Mouse (Mus musculus) hindbrain, embryonic 14.5 days (tissue): ENCODE data around the gene Gpc6. TPM values are rescaled to one million over a fixed set of nuclear protein-coding genes. Genes with fewer than 3 reads are reported as not detected.

Source experiments
- ATAC-seq: fragments of 200-750 bp; cut with Nextera tagmentation; 2 replicates; pipeline ENCODE4 v1.8.0; 2017; ENCODE audit warnings: moderate number of reproducible peaks, mild to moderate bottlenecking, moderate TSS enrichment, moderate library complexity; ENCODE audit not compliant: low FRiP score
- DNase-seq: peaks from one replicate; pipeline ENCODE4 v3.0.0-alpha.2; 2015; ENCODE audit warnings: low spot score
- H3K27ac ChIP-seq: fragments of 300-500 bp; sonication (generic); 2 replicates; pipeline ENCODE4 v1.5.1; 2014; ENCODE audit warnings: mild to moderate bottlenecking, moderate library complexity
- H3K27me3 ChIP-seq: fragments of 300-500 bp; sonication (generic); 2 replicates; pipeline ENCODE4 v1.6.1; 2014; ENCODE audit warnings: mild to moderate bottlenecking, low read length, mixed read lengths; ENCODE audit not compliant: control insufficient read depth, insufficient read depth
- H3K36me3 ChIP-seq: fragments of 300-500 bp; sonication (generic); replicated peaks from 2 replicates; pipeline ENCODE4 v1.6.1; 2014; ENCODE audit not compliant: control insufficient read depth, insufficient read depth
- H3K4me1 ChIP-seq: fragments of 300-500 bp; sonication (generic); replicated peaks from 2 replicates; pipeline ENCODE4 v1.6.1; 2014; ENCODE audit warnings: antibody characterized with exemption, low read length, mixed read lengths; ENCODE audit not compliant: control insufficient read depth, insufficient read depth
- H3K4me2 ChIP-seq: fragments of 300-500 bp; sonication (generic); replicated peaks from 2 replicates; pipeline ENCODE4 v1.6.1; 2014; ENCODE audit warnings: mild to moderate bottlenecking, moderate library complexity
- H3K4me3 ChIP-seq: fragments of 300-500 bp; sonication (generic); replicated peaks from 2 replicates; pipeline ENCODE4 v1.5.1; 2014; ENCODE audit warnings: mild to moderate bottlenecking, low read length
- H3K9ac ChIP-seq: fragments of 300-500 bp; sonication (generic); 2 replicates; pipeline ENCODE4 v1.6.1; 2014
- H3K9me3 ChIP-seq: fragments of 300-500 bp; sonication (generic); 2 replicates; pipeline ENCODE4 v1.6.1; 2016; ENCODE audit warnings: low read length; ENCODE audit not compliant: control insufficient read depth
- WGBS: fragments of 180-500 bp; shearing (Covaris S2); extraction: QIAGEN DNeasy Blood & Tissue Kit; methylation state at CpG from one replicate; pipeline ENCODE4 v1.1.7; 2014; 5-methylcytosine and 5-hydroxymethylcytosine counted together
- polyA plus RNA-seq: library from polyadenylated mRNA; unstranded; fragments of >200 nt; fragmentation: Nextera tagmentation; extraction: Ambion mirVana; gene quantifications from 2 replicates; pipeline ENCODE4 v1.2.1, GENCODE M21; 2014

Gpc6 gene
- polyA plus RNA-seq, 1 experiment from 2014 or later: 18.6 TPM

GRCm38 (mm10) chr14:117796661-117797060 is 871.5 kb downstream of the Gpc6 start:
- H3K4me2 ChIP-seq: no peak overlapping the region

GRCm38 (mm10) chr14:117800399-117800798 is 875.3 kb downstream of the Gpc6 start:
- no peak overlapping the region for H3K9ac ChIP-seq
- no peak for DNase-seq
- no peak overlapping the region for H3K4me2 ChIP-seq
- H3K27ac ChIP-seq: no peak overlapping the region
- H3K36me3 ChIP-seq: no peaks in the 10 kb centered on the region
- WGBS: 62% methylated on average over 5 of the region's 5 CpGs
- no peaks in the 10 kb centered on the region for H3K9me3 ChIP-seq
- ATAC-seq: no peak
- no peak overlapping the region for H3K4me3 ChIP-seq
- no peaks in the 10 kb centered on the region for H3K4me1 ChIP-seq
- H3K27me3 ChIP-seq: no peaks in the 10 kb centered on the region

More at GRCm38 (mm10) chr14:117796661-117797060, 871.5 kb downstream of the Gpc6 start:
- WGBS: 75% methylated on average over 5 of the region's 5 CpGs
- H3K9me3 ChIP-seq: no peaks in the 10 kb centered on the region
- H3K27ac ChIP-seq: no peak overlapping the region
- H3K4me3 ChIP-seq: no peak overlapping the region
- H3K27me3 ChIP-seq: no peaks in the 10 kb centered on the region
- no peaks in the 10 kb centered on the region for H3K36me3 ChIP-seq
- DNase-seq (no peak), ATAC-seq (no peak)
- no peak overlapping the region for H3K9ac ChIP-seq
- H3K4me1 ChIP-seq: no peaks in the 10 kb centered on the region

GRCm38 (mm10) chr14:117807846-117808245 is 882.7 kb downstream of the Gpc6 start:
- no peak overlapping the region for H3K4me3 ChIP-seq
- no peak for ATAC-seq
- WGBS: 92% methylated on average over 4 of the region's 4 CpGs
- no peak overlapping the region for H3K27ac ChIP-seq
- H3K9ac ChIP-seq: no peak overlapping the region
- no peak for DNase-seq
- H3K4me2 ChIP-seq: no peak overlapping the region
- no peaks in the 10 kb centered on the region for H3K36me3 ChIP-seq
- no peaks in the 10 kb centered on the region for H3K9me3 ChIP-seq
- no peaks in the 10 kb centered on the region for H3K27me3 ChIP-seq
- H3K4me1 ChIP-seq: 0 out of 2 replicates have a peak, but pooled peaks cover 10% of the 10 kb centered on the region

GRCm38 (mm10) chr14:117808326-117808725 is 883.2 kb downstream of the Gpc6 start:
- DNase-seq: no peak
- Histone ChIP-seq H3K4me2 (no peak overlapping the region), H3K9me3 (no peaks in the 10 kb centered on the region), H3K4me1 (0 out of 2 replicates have a peak, but pooled peaks cover 10% of the 10 kb centered on the region), H3K27ac (no peak overlapping the region), H3K36me3 (no peaks in the 10 kb centered on the region), H3K27me3 (no peaks in the 10 kb centered on the region), H3K9ac (no peak overlapping the region), H3K4me3 (no peak overlapping the region)
- WGBS: 91% methylated on average over 2 of the region's 2 CpGs
- no peak for ATAC-seq

GRCm38 (mm10) chr14:117810321-117811270 is 885.5 kb downstream of the Gpc6 start:
- no peak overlapping the region for H3K4me3 ChIP-seq
- H3K4me2 ChIP-seq: no peak overlapping the region
- ATAC-seq (no peak), DNase-seq (no peak)
- H3K4me1 ChIP-seq: 0 out of 2 replicates have a peak, but pooled peaks cover 10% of the 10 kb centered on the region
- no peak overlapping the region for H3K27ac ChIP-seq
- 60% methylated on average over 15 of the region's 15 CpGs for WGBS
- no peak overlapping the region for H3K9ac ChIP-seq
- H3K36me3 ChIP-seq: no peaks in the 10 kb centered on the region
- no peaks in the 10 kb centered on the region for H3K9me3 ChIP-seq
- no peaks in the 10 kb centered on the region for H3K27me3 ChIP-seq

- DNase-seq (no peak), ATAC-seq (no peak)
- WGBS: 77% methylated on average over 3 of the region's 3 CpGs
These were observed 888.4 kb downstream of the Gpc6 start for GRCm38 (mm10) chr14:117813473-117813872.

GRCm38 (mm10) chr14:117816008-117816407 is 890.9 kb downstream of the Gpc6 start:
- no peak overlapping the region for H3K27ac ChIP-seq
- DNase-seq (no peak), ATAC-seq (no peak)
- H3K4me1 ChIP-seq: 0 out of 2 replicates have a peak, but pooled peaks cover under 1% of the 10 kb centered on the region
- H3K27me3 ChIP-seq: no peaks in the 10 kb centered on the region
- no peak overlapping the region for H3K4me2 ChIP-seq
- H3K9ac ChIP-seq: no peak overlapping the region
- no peak overlapping the region for H3K4me3 ChIP-seq
- no peaks in the 10 kb centered on the region for H3K9me3 ChIP-seq
- 93% methylated on average over 9 of the region's 9 CpGs for WGBS
- H3K36me3 ChIP-seq: no peaks in the 10 kb centered on the region

More at GRCm38 (mm10) chr14:117813473-117813872, 888.4 kb downstream of the Gpc6 start:
- Histone ChIP-seq H3K27ac (no peak overlapping the region), H3K9me3 (no peaks in the 10 kb centered on the region), H3K9ac (no peak overlapping the region), H3K4me3 (no peak overlapping the region), H3K36me3 (no peaks in the 10 kb centered on the region), H3K27me3 (no peaks in the 10 kb centered on the region), H3K4me1 (0 out of 2 replicates have a peak, but pooled peaks cover 10% of the 10 kb centered on the region), H3K4me2 (no peak overlapping the region)

GRCm38 (mm10) chr14:117816706-117817105 is 891.6 kb downstream of the Gpc6 start:
- Histone ChIP-seq H3K9me3 (no peaks in the 10 kb centered on the region), H3K4me3 (no peak overlapping the region), H3K27me3 (no peaks in the 10 kb centered on the region), H3K4me1 (no peaks in the 10 kb centered on the region), H3K36me3 (no peaks in the 10 kb centered on the region), H3K9ac (no peak overlapping the region), H3K27ac (no peak overlapping the region), H3K4me2 (no peak overlapping the region)
- DNase-seq (no peak), ATAC-seq (no peak)
- WGBS: 85% methylated on average over 3 of the region's 3 CpGs

GRCm38 (mm10) chr14:117817196-117817595 is 892.1 kb downstream of the Gpc6 start:
- H3K27ac ChIP-seq: no peak overlapping the region
- H3K4me3 ChIP-seq: no peak overlapping the region
- H3K9ac ChIP-seq: no peak overlapping the region
- DNase-seq (no peak), ATAC-seq (no peak)
- H3K27me3 ChIP-seq: no peaks in the 10 kb centered on the region
- no peaks in the 10 kb centered on the region for H3K9me3 ChIP-seq
- H3K4me2 ChIP-seq: no peak overlapping the region
- 74% methylated on average over 4 of the region's 4 CpGs for WGBS
- H3K4me1 ChIP-seq: no peaks in the 10 kb centered on the region
- H3K36me3 ChIP-seq: no peaks in the 10 kb centered on the region
